Comparison of ENCODE assay signal across 23 mouse cellular contexts in the genomic region with DNA sequence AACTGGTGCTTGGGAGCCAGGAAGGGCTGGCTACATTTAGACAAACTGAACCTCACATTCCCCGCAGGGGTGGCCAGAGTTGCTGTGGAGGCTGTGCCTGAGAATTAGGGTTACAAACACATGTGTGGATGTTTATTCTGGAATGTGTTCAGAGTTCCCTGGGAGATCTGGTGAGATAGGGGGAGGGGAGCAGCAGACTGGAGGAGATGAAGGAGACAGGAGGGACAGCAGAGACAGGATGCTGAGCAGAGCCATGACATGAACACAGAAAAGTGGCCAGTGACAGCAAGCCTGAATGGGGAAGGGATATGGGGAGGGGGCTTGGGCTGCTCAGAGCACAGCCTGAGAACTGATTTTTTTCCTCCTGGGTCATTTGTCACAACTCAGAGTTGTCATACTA. TPM values are rescaled to one million over a fixed set of nuclear protein-coding genes. Genes with fewer than 3 reads are reported as not detected.
A peak's percentile ranks its signal among the peaks of the same experiment; 100 is the strongest.
DNase-seq lines count a peak whose midpoint lies in the region; ATAC-seq and TF ChIP-seq lines count a peak whose summit lies in the region.
"Had no signal": no experiment of that assay in that cellular context is flagged by ENCODE, and none has a peak within 500 bp of the region (broad histone marks: within the 10 kb centered on the region; RNA-seq: fewer than 3 reads in every experiment).

No protein-coding gene starts in this region.

- WGBS in forebrain, embryonic 11.5 days = 79% methylated on average over 1 of the region's 1 CpGs
- 76% methylated on average over 1 of the region's 1 CpGs for WGBS in forebrain, embryonic 15.5 days
- WGBS in lung, embryonic 14.5 days = 31% methylated on average over 1 of the region's 1 CpGs
- WGBS in heart, embryonic 10.5 days = 55% methylated on average over 1 of the region's 1 CpGs

- H3K4me3 ChIP-seq in forebrain, embryonic 11.5 days (ENCODE audit: low read depth, low read length) = no peak overlapping the region
- no peak overlapping the region for H3K4me3 ChIP-seq in forebrain, embryonic 15.5 days
- H3K4me3 ChIP-seq in lung, embryonic 14.5 days (ENCODE audit: low read depth, low read length) = no peak overlapping the region
- no peak overlapping the region for H3K4me3 ChIP-seq in heart, embryonic 10.5 days
- H3K4me3 ChIP-seq: hindbrain, embryonic 12.5 days; layer of hippocampus, adult 2 months; left cerebral cortex, adult 2 months; liver, embryonic 15.5 days; neural tube, embryonic 13.5 days had no signal

- no peaks in the 10 kb centered on the region for H3K27me3 ChIP-seq in forebrain, embryonic 11.5 days (ENCODE audit: control insufficient read depth, insufficient read depth, low read length)
- no peaks in the 10 kb centered on the region for H3K27me3 ChIP-seq in forebrain, embryonic 15.5 days
- no peaks in the 10 kb centered on the region for H3K27me3 ChIP-seq in lung, embryonic 14.5 days (ENCODE audit: insufficient read depth, low read length)
- H3K27me3 ChIP-seq in heart, embryonic 10.5 days (ENCODE audit: insufficient read depth, poor library complexity, severe bottlenecking) = peaks cover 4% of the 10 kb centered on the region; the same call in 1 of the 2 replicates
- H3K27me3 ChIP-seq: hindbrain, embryonic 12.5 days; liver, embryonic 15.5 days; neural tube, embryonic 13.5 days had no signal

- TF ChIP-seq CTCF in lung, embryonic 14.5 days (IDR thresholded peaks at IDR 0.05; ENCODE audit: low read depth) = no peak

- H3K9ac ChIP-seq in forebrain, embryonic 11.5 days (ENCODE audit: low read length) = no peak overlapping the region
- H3K9ac ChIP-seq in forebrain, embryonic 15.5 days (replicated peaks) = no peak overlapping the region
- no peak overlapping the region for H3K9ac ChIP-seq in lung, embryonic 14.5 days
- H3K9ac ChIP-seq: forebrain, postnatal 0 days; hindbrain, embryonic 12.5 days; liver, embryonic 15.5 days; neural tube, embryonic 13.5 days had no signal

- no peak for ATAC-seq in forebrain, embryonic 11.5 days (replicated peaks; ENCODE audit: low FRiP score)
- ATAC-seq in forebrain, embryonic 15.5 days (replicated peaks) = no peak
- peak; percentile 52 for ATAC-seq in lung, embryonic 14.5 days (ENCODE audit: insufficient read depth)
- ATAC-seq: forebrain, postnatal 0 days had no signal

- no peaks in the 10 kb centered on the region for H3K9me3 ChIP-seq in forebrain, embryonic 11.5 days (ENCODE audit: control insufficient read depth, low read length)
- no peaks in the 10 kb centered on the region for H3K9me3 ChIP-seq in forebrain, embryonic 15.5 days
- H3K9me3 ChIP-seq in lung, embryonic 14.5 days (ENCODE audit: low read depth, low read length) = no peaks in the 10 kb centered on the region
- H3K9me3 ChIP-seq in heart, embryonic 10.5 days = no peaks in the 10 kb centered on the region
- H3K9me3 ChIP-seq: hindbrain, embryonic 12.5 days; liver, embryonic 15.5 days; neural tube, embryonic 13.5 days had no signal

- no peaks in the 10 kb centered on the region for H3K36me3 ChIP-seq in forebrain, embryonic 11.5 days (ENCODE audit: control insufficient read depth, insufficient read depth, low read length)
- no peaks in the 10 kb centered on the region for H3K36me3 ChIP-seq in forebrain, embryonic 15.5 days
- no peaks in the 10 kb centered on the region for H3K36me3 ChIP-seq in lung, embryonic 14.5 days (ENCODE audit: insufficient read depth)
- no peaks in the 10 kb centered on the region for H3K36me3 ChIP-seq in heart, embryonic 10.5 days
- H3K36me3 ChIP-seq: hindbrain, embryonic 12.5 days; liver, embryonic 15.5 days; neural tube, embryonic 13.5 days had no signal

- peak; percentile 29 for DNase-seq in forebrain, embryonic 11.5 days (ENCODE audit: low spot score)
- peak; percentile 49 for DNase-seq in lung, embryonic 14.5 days
- no peak for DNase-seq in lung, postnatal 36 days
- DNase-seq in kidney, adult 8-10 months = peak; percentile 8 to 24
- DNase-seq in kidney, postnatal 25 days = peak; percentile 24 to 46
- no peak for DNase-seq in layer of hippocampus, postnatal 14 days (ENCODE audit: low spot score in 2 of 2)
- no peak for DNase-seq in heart, embryonic 10.5 days (ENCODE audit: low spot score)
- DNase-seq: adrenal gland, adult 2 months; cerebellum, postnatal 10 days; forebrain, postnatal 0 days; thymus, postnatal 14 days had no signal

- H3K27ac ChIP-seq in forebrain, embryonic 11.5 days (ENCODE audit: low read depth, low read length) = no peak overlapping the region
- no peak overlapping the region for H3K27ac ChIP-seq in forebrain, embryonic 15.5 days (replicated peaks)
- H3K27ac ChIP-seq in lung, embryonic 14.5 days (ENCODE audit: low read depth) = no peak overlapping the region
- no peak overlapping the region for H3K27ac ChIP-seq in heart, embryonic 10.5 days
- H3K27ac ChIP-seq: hindbrain, embryonic 12.5 days; layer of hippocampus, adult 2 months; left cerebral cortex, adult 2 months; liver, embryonic 15.5 days; neural tube, embryonic 13.5 days had no signal

- H3K4me2 ChIP-seq in forebrain, embryonic 11.5 days (ENCODE audit: low read depth, low read length, severe bottlenecking) = no peak overlapping the region
- no peak overlapping the region for H3K4me2 ChIP-seq in forebrain, embryonic 15.5 days (replicated peaks)
- no peak overlapping the region for H3K4me2 ChIP-seq in lung, embryonic 14.5 days
- H3K4me2 ChIP-seq: hindbrain, embryonic 12.5 days; liver, embryonic 15.5 days; neural tube, embryonic 13.5 days had no signal

- H3K4me1 ChIP-seq in forebrain, embryonic 11.5 days (replicated peaks; ENCODE audit: control insufficient read depth, insufficient read depth, low read length) = no peaks in the 10 kb centered on the region
- no peaks in the 10 kb centered on the region for H3K4me1 ChIP-seq in forebrain, embryonic 15.5 days
- H3K4me1 ChIP-seq in lung, embryonic 14.5 days (ENCODE audit: insufficient read depth) = peaks cover 12% of the 10 kb centered on the region; the same call in 1 of the 2 replicates
- H3K4me1 ChIP-seq in heart, embryonic 10.5 days = peaks cover 36% of the 10 kb centered on the region
- H3K4me1 ChIP-seq: liver, embryonic 15.5 days had no signal

RNA-seq across cellular contexts. Expression of gene Fam170b, which starts 14.5 kb away (rescaled TPM):
- polyA plus RNA-seq in forebrain, embryonic 11.5 days (2014; fragmentation: Nextera tagmentation; extraction: Ambion mirVana) = 0.16 TPM in 1 of 2 replicates, not detected in the other
- polyA plus RNA-seq in forebrain, embryonic 15.5 days (2015; fragmentation: Nextera tagmentation; extraction: Ambion mirVana) = not detected in 2 replicates
- 0.17 TPM in 1 of 2 replicates, not detected in the other for polyA plus RNA-seq in lung, embryonic 14.5 days (2014; fragmentation: Nextera tagmentation; extraction: Ambion mirVana)
- not detected for total RNA-seq in layer of hippocampus, postnatal 14 days (2021)
- 0.09 TPM in 1 of 2 replicates, not detected in the other for polyA plus RNA-seq in heart, embryonic 10.5 days (2016; fragmentation: Nextera tagmentation; extraction: Ambion mirVana)
- total RNA-seq: CH12.LX; forebrain, postnatal 0 days; gastrocnemius, adult 18-20 months; heart, adult 8-10 months; layer of hippocampus, adult 2 months; left cerebral cortex, adult 2 months; midbrain, postnatal 0 days had no signal
- polyA plus RNA-seq: forebrain, postnatal 0 days; hindbrain, embryonic 12.5 days; limb, embryonic 11.5 days; midbrain, postnatal 0 days; small intestine, adult 2 months had no signal

RNA-seq across cellular contexts. Expression of gene Tmem273, which starts 33.5 kb away (rescaled TPM):
- not detected in 2 replicates for polyA plus RNA-seq in forebrain, embryonic 11.5 days (2014; fragmentation: Nextera tagmentation; extraction: Ambion mirVana)
- 0.56 and 0.64 TPM in 2 replicates for polyA plus RNA-seq in forebrain, embryonic 15.5 days (2015; fragmentation: Nextera tagmentation; extraction: Ambion mirVana)
- polyA plus RNA-seq in lung, embryonic 14.5 days (2014; fragmentation: Nextera tagmentation; extraction: Ambion mirVana) = 1.1 and 1.4 TPM in 2 replicates
- total RNA-seq in layer of hippocampus, postnatal 14 days (2021) = 1 to 10 TPM in 1 of 2 experiments, under 1 TPM in 1; 0.29 to 1.5 TPM
- 0.18 and 0.39 TPM in 2 replicates for polyA plus RNA-seq in heart, embryonic 10.5 days (2016; fragmentation: Nextera tagmentation; extraction: Ambion mirVana)
- total RNA-seq: forebrain, postnatal 0 days; gastrocnemius, adult 18-20 months had no signal

RNA-seq across cellular contexts. Expression of gene Vstm4, which starts 37.3 kb away (rescaled TPM):
- polyA plus RNA-seq in forebrain, embryonic 11.5 days (2014; fragmentation: Nextera tagmentation; extraction: Ambion mirVana) = 2.8 and 3.2 TPM in 2 replicates
- 6.5 and 7.1 TPM in 2 replicates for polyA plus RNA-seq in forebrain, embryonic 15.5 days (2015; fragmentation: Nextera tagmentation; extraction: Ambion mirVana)
- polyA plus RNA-seq in lung, embryonic 14.5 days (2014; fragmentation: Nextera tagmentation; extraction: Ambion mirVana) = 52.5 and 56.2 TPM in 2 replicates
- 1 to 10 TPM; 4.7 to 5.0 TPM for total RNA-seq in layer of hippocampus, postnatal 14 days (2021)
- 6.1 and 9.5 TPM in 2 replicates for polyA plus RNA-seq in heart, embryonic 10.5 days (2016; fragmentation: Nextera tagmentation; extraction: Ambion mirVana)
- total RNA-seq: CH12.LX had no signal

Comparison
In these comparisons a context has a peak if more than half of its experiments do, and no peak if none do; other contexts are left out.
1. DNase-seq: peak in forebrain, embryonic 11.5 days (single experiment), lung, embryonic 14.5 days (single experiment), kidney, adult 8-10 months (2 of 2) and kidney, postnatal 25 days (2 of 2); none in lung, postnatal 36 days (single experiment), layer of hippocampus, postnatal 14 days (0 of 2) and heart, embryonic 10.5 days (single experiment).